Mouse (Mus musculus): Measurements from ENCODE around the gene Unc5a. TPM values are rescaled to one million over a fixed set of nuclear protein-coding genes. Genes with fewer than 3 reads are reported as not detected.

The Unc5a gene
- 0.05 TPM for polyA plus RNA-seq (2012; fragmentation: generic; extraction: Trizol)

GRCm38 (mm10) chr13:54948531-54949493 is at the start of gene Unc5a:
Unc5a (plus strand) TSS chr13:54949411.
- H3K27me3 ChIP-seq (ENCODE audit: control insufficient read depth, insufficient read depth, insufficient read length), result peaks cover 59% of the 10 kb centered on the region
- TF ChIP-seq MAX (IDR thresholded peaks at IDR 0.05; ENCODE audit: low read depth) (no peak), POLR2AphosphoS2 (IDR thresholded peaks at IDR 0.05; ENCODE audit: insufficient read length, low read depth) (no peak), POLR2A (IDR thresholded peaks at IDR 0.05; ENCODE audit: insufficient read length, low read depth) (no peak), SRF (IDR thresholded peaks at IDR 0.05; ENCODE audit: control insufficient read depth, insufficient read length, low read depth) (no peak), CEBPB (IDR thresholded peaks at IDR 0.05; ENCODE audit: insufficient read depth, poor library complexity, severe bottlenecking) (no peak), USF1 (IDR thresholded peaks at IDR 0.05; ENCODE audit: low read depth) (no peak), REST (IDR thresholded peaks at IDR 0.05; ENCODE audit: insufficient read depth, insufficient read length) (no peak)
- H3K36me3 ChIP-seq (ENCODE audit: control insufficient read depth, insufficient read depth), result no peaks in the 10 kb centered on the region
- no peak within 1 kb of the TSS for H3ac ChIP-seq (ENCODE audit: control insufficient read depth, insufficient read length)
- H3K4me3 ChIP-seq, result no peak within 1 kb of the TSS
- no peak within 1 kb of the TSS for H3K4me2 ChIP-seq (ENCODE audit: low read depth)
- no peaks in the 10 kb centered on the region for H3K79me2 ChIP-seq (ENCODE audit: control insufficient read depth, insufficient read depth)

- TF ChIP-seq REST (IDR thresholded peaks at IDR 0.05; ENCODE audit: insufficient read depth, insufficient read length), result no peak
- no peak for TF ChIP-seq POLR2A (IDR thresholded peaks at IDR 0.05; ENCODE audit: insufficient read length, low read depth)
- TF ChIP-seq TCF3 (IDR thresholded peaks at IDR 0.05; ENCODE audit: insufficient read length, low read depth), result no peak
- no peak for TF ChIP-seq MAX (IDR thresholded peaks at IDR 0.05; ENCODE audit: low read depth)
- no peak for TF ChIP-seq MYOG (IDR thresholded peaks at IDR 0.05; ENCODE audit: control insufficient read depth in 1 of 3, insufficient read depth in 1 of 3, insufficient read length in 2 of 3, low read depth in 2 of 3)
- no peak for TF ChIP-seq USF1 (IDR thresholded peaks at IDR 0.05; ENCODE audit: low read depth)
- TF ChIP-seq MYOD1 (IDR thresholded peaks at IDR 0.05; ENCODE audit: control insufficient read depth in 1 of 3, insufficient read length in 2 of 3, low read depth in 2 of 3), result no peak
- no peak for TF ChIP-seq SRF (IDR thresholded peaks at IDR 0.05; ENCODE audit: control insufficient read depth, insufficient read length, low read depth)
- TF ChIP-seq POLR2AphosphoS2 (IDR thresholded peaks at IDR 0.05; ENCODE audit: insufficient read length, low read depth), result no peak
- no peak for TF ChIP-seq E2F4 (IDR thresholded peaks at IDR 0.05; ENCODE audit: insufficient read depth)
- no peak for TF ChIP-seq TCF12 (IDR thresholded peaks at IDR 0.05; ENCODE audit: insufficient read depth, poor library complexity, severe bottlenecking)
- TF ChIP-seq CEBPB (IDR thresholded peaks at IDR 0.05; ENCODE audit: insufficient read depth, poor library complexity, severe bottlenecking), result no peak
- H3K36me3 ChIP-seq (ENCODE audit: control insufficient read depth, insufficient read depth), result no peaks in the 10 kb centered on the region
- H3K79me2 ChIP-seq (ENCODE audit: control insufficient read depth, insufficient read depth), result no peaks in the 10 kb centered on the region
- peaks cover 55% of the 10 kb centered on the region for H3K27me3 ChIP-seq (ENCODE audit: control insufficient read depth, insufficient read depth, insufficient read length)
- no peak overlapping the region for H3K4me3 ChIP-seq
- no peak overlapping the region for H3K4me2 ChIP-seq (ENCODE audit: low read depth)
- H3ac ChIP-seq (ENCODE audit: control insufficient read depth, insufficient read length), result no peak overlapping the region
These were observed 37.2 kb upstream of the Unc5a start for GRCm38 (mm10) chr13:54912053-54912452.

DNA sequence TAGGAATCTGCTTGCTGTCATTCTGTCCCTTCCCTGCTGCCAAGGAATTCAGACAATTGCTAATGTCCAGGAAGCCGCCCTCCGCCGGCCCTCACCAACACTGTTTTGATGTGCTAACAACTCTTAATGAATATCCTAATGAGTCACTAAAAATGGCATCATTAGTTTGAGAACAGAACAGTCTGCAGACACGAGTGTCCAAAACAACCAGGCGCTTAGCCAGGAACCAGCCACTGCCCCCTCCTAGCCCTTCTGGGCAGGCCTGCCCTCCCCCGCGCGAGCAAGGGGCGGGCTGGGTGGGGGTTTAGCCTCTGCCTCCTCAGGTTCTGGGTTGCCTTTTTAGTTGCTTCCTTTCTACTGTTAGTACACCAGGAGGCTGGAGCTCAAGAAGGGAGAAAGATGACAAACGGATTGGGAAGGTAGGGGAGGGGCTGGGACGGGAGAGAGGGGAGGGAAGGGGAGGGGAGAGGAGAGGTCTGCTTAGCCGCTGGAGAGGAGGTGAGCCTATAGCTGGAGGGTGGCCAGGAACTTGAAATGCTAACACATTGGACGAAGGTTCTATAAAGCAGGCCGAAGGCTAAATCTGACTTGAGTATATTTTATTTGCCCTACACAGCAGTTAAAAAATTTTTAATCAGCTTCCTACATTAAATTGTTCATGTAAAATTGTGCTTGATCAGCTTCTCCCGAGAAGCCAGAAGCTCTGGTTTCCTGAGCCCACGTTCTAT is 36.2 kb upstream of the Unc5a start:
- Histone ChIP-seq H3K4me2 (ENCODE audit: low read depth) (no peak overlapping the region), H3K27me3 (ENCODE audit: control insufficient read depth, insufficient read depth, insufficient read length) (peaks cover 47% of the 10 kb centered on the region), H3K4me3 (no peak overlapping the region), H3K36me3 (ENCODE audit: control insufficient read depth, insufficient read depth) (no peaks in the 10 kb centered on the region), H3ac (ENCODE audit: control insufficient read depth, insufficient read length) (no peak overlapping the region), H3K79me2 (ENCODE audit: control insufficient read depth, insufficient read depth) (no peaks in the 10 kb centered on the region)
- TF ChIP-seq E2F4 (IDR thresholded peaks at IDR 0.05; ENCODE audit: insufficient read depth), result no peak
- no peak for TF ChIP-seq POLR2A (IDR thresholded peaks at IDR 0.05; ENCODE audit: insufficient read length, low read depth)
- TF ChIP-seq MAX (IDR thresholded peaks at IDR 0.05; ENCODE audit: low read depth), result no peak

DNA sequence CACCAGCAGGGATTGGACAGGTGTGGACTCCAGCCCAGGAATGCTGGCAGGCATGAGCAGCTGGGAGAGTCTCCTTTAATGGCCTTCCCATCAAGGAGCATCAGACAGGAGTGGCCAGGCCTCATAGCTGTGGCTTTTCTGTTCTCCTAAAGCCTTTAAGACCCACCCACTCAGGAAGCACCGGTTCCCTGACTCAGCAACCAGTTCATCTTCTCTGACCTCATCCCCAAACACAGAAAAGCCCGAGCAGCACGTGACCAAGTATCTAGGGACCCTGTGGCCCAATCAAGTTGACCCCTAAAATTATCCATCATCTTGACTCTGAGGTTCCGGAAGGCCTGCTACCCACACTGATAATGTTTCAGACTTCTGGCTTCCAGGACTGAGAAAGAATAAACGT is 32.6 kb upstream of the Unc5a start:
- H3K4me2 ChIP-seq (ENCODE audit: low read depth), result no peak overlapping the region
- no peak overlapping the region for H3ac ChIP-seq (ENCODE audit: control insufficient read depth, insufficient read length)
- no peaks in the 10 kb centered on the region for H3K36me3 ChIP-seq (ENCODE audit: control insufficient read depth, insufficient read depth)
- TF ChIP-seq REST (IDR thresholded peaks at IDR 0.05; ENCODE audit: insufficient read depth, insufficient read length), result no peak
- no peak for TF ChIP-seq POLR2AphosphoS2 (IDR thresholded peaks at IDR 0.05; ENCODE audit: insufficient read length, low read depth)
- no peak for TF ChIP-seq MYOG (IDR thresholded peaks at IDR 0.05; ENCODE audit: control insufficient read depth in 1 of 3, insufficient read depth in 1 of 3, insufficient read length in 2 of 3, low read depth in 2 of 3)
- no peak for TF ChIP-seq SRF (IDR thresholded peaks at IDR 0.05; ENCODE audit: control insufficient read depth, insufficient read length, low read depth)
- no peak for TF ChIP-seq MAX (IDR thresholded peaks at IDR 0.05; ENCODE audit: low read depth)
- no peak for TF ChIP-seq TCF3 (IDR thresholded peaks at IDR 0.05; ENCODE audit: insufficient read length, low read depth)
- H3K27me3 ChIP-seq (ENCODE audit: control insufficient read depth, insufficient read depth, insufficient read length), result peaks cover 28% of the 10 kb centered on the region
- no peak overlapping the region for H3K4me3 ChIP-seq
- H3K79me2 ChIP-seq (ENCODE audit: control insufficient read depth, insufficient read depth), result no peaks in the 10 kb centered on the region

DNA sequence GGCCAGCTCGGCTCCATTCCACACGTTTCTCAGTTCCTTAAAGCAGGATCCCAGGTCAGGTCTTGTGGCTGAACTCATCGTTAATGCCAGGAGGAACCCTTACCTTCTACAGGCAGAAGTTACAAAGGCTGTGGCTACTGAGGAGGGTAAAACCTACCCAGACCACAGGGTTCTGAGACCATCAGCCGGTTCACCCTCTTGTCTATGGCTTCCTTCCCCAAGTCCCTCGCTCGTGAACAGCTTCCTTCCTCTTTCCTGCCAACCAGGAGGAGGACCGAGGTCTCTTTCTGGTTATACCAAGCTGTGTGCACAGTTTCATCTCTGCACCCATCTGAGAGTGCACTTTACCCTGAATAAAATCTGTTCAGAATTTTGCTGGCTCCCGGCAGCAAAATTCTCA is 30.3 kb upstream of the Unc5a start:
- Histone ChIP-seq H3K27me3 (ENCODE audit: control insufficient read depth, insufficient read depth, insufficient read length) (peaks cover 20% of the 10 kb centered on the region), H3ac (ENCODE audit: control insufficient read depth, insufficient read length) (no peak overlapping the region), H3K4me2 (ENCODE audit: low read depth) (no peak overlapping the region), H3K4me3 (no peak overlapping the region), H3K36me3 (ENCODE audit: control insufficient read depth, insufficient read depth) (no peaks in the 10 kb centered on the region), H3K79me2 (ENCODE audit: control insufficient read depth, insufficient read depth) (no peaks in the 10 kb centered on the region)
- TF ChIP-seq SRF (IDR thresholded peaks at IDR 0.05; ENCODE audit: control insufficient read depth, insufficient read length, low read depth), result no peak
- TF ChIP-seq MYOG (IDR thresholded peaks at IDR 0.05; ENCODE audit: control insufficient read depth in 1 of 3, insufficient read depth in 1 of 3, insufficient read length in 2 of 3, low read depth in 2 of 3), result no peak
- no peak for TF ChIP-seq POLR2AphosphoS2 (IDR thresholded peaks at IDR 0.05; ENCODE audit: insufficient read length, low read depth)
- no peak for TF ChIP-seq TCF12 (IDR thresholded peaks at IDR 0.05; ENCODE audit: insufficient read depth, poor library complexity, severe bottlenecking)
- no peak for TF ChIP-seq E2F4 (IDR thresholded peaks at IDR 0.05; ENCODE audit: insufficient read depth)
- no peak for TF ChIP-seq MYOD1 (IDR thresholded peaks at IDR 0.05; ENCODE audit: control insufficient read depth in 1 of 3, insufficient read length in 2 of 3, low read depth in 2 of 3)
- no peak for TF ChIP-seq TCF3 (IDR thresholded peaks at IDR 0.05; ENCODE audit: insufficient read length, low read depth)
- no peak for TF ChIP-seq USF1 (IDR thresholded peaks at IDR 0.05; ENCODE audit: low read depth)
- TF ChIP-seq POLR2A (IDR thresholded peaks at IDR 0.05; ENCODE audit: insufficient read length, low read depth), result no peak
- TF ChIP-seq REST (IDR thresholded peaks at IDR 0.05; ENCODE audit: insufficient read depth, insufficient read length), result no peak
- TF ChIP-seq CEBPB (IDR thresholded peaks at IDR 0.05; ENCODE audit: insufficient read depth, poor library complexity, severe bottlenecking), result no peak
- no peak for TF ChIP-seq MAX (IDR thresholded peaks at IDR 0.05; ENCODE audit: low read depth)

Measured in myocyte (in vitro differentiated cells).